Mouse (Mus musculus) intestine, postnatal 0 days (tissue): ENCODE data around the gene Pglyrp2. TPM values are rescaled to one million over a fixed set of nuclear protein-coding genes. Genes with fewer than 3 reads are reported as not detected.

ENCODE experiments used
- ATAC-seq: fragments of 200-750 bp; cut with Nextera tagmentation; 2 replicates; pipeline ENCODE4 v1.8.0; 2017; ENCODE audit warnings: mild to moderate bottlenecking, moderate TSS enrichment, moderate library complexity
- H3K27ac ChIP-seq: fragments of 300-500 bp; sonication (generic); 2 replicates; pipeline ENCODE4 v1.5.1; 2014; ENCODE audit warnings: mild to moderate bottlenecking, low read depth, low read length, moderate library complexity
- H3K27me3 ChIP-seq: fragments of 300-500 bp; sonication (generic); replicated peaks from 2 replicates; pipeline ENCODE4 v1.6.1; 2014; ENCODE audit warnings: low read length, mixed read lengths; ENCODE audit not compliant: control insufficient read depth, insufficient read depth
- H3K36me3 ChIP-seq: fragments of 300-500 bp; sonication (generic); 2 replicates; pipeline ENCODE4 v1.6.1; 2014; ENCODE audit warnings: mild to moderate bottlenecking, moderate library complexity; ENCODE audit not compliant: control insufficient read depth, insufficient read depth
- H3K4me1 ChIP-seq: fragments of 300-500 bp; sonication (generic); replicated peaks from 2 replicates; pipeline ENCODE4 v1.6.1; 2014; ENCODE audit warnings: antibody characterized with exemption, low read length, mixed read lengths; ENCODE audit not compliant: control insufficient read depth, insufficient read depth
- H3K4me2 ChIP-seq: fragments of 300-500 bp; sonication (generic); replicated peaks from 2 replicates; pipeline ENCODE4 v1.6.1; 2014; ENCODE audit warnings: low read depth, mild to moderate bottlenecking, moderate library complexity
- H3K4me3 ChIP-seq: fragments of 300-500 bp; sonication (generic); 2 replicates; pipeline ENCODE4 v1.5.1; 2014; ENCODE audit warnings: low read depth, low read length
- H3K9ac ChIP-seq: fragments of 300-500 bp; sonication (generic); 2 replicates; pipeline ENCODE4 v1.6.1; 2014; ENCODE audit warnings: mild to moderate bottlenecking, low read depth, low read length
- H3K9me3 ChIP-seq: fragments of 300-500 bp; sonication (generic); 2 replicates; pipeline ENCODE4 v1.6.1; 2016; ENCODE audit warnings: mixed run types; ENCODE audit not compliant: control insufficient read depth
- CTCF ChIP-seq: sonication (generic); IDR thresholded peaks from 2 replicates; pipeline ENCODE4 v1.5.1; 2016; ENCODE audit warnings: low read depth, mild to moderate bottlenecking, control low read depth, antibody characterized with exemption, moderate library complexity
- WGBS: fragments of 180-500 bp; shearing (Covaris S2); extraction: QIAGEN DNeasy Blood & Tissue Kit; methylation state at CpG from one replicate; pipeline ENCODE4 v1.1.7; 2014; 5-methylcytosine and 5-hydroxymethylcytosine counted together
- polyA plus RNA-seq: library from polyadenylated mRNA; unstranded; fragments of >200 nt; fragmentation: Nextera tagmentation; extraction: Ambion mirVana; gene quantifications from 2 replicates; pipeline ENCODE4 v1.2.1, GENCODE M21; 2015

The Pglyrp2 gene
- 0.14 and 0.17 TPM in 2 replicates for polyA plus RNA-seq

DNA sequence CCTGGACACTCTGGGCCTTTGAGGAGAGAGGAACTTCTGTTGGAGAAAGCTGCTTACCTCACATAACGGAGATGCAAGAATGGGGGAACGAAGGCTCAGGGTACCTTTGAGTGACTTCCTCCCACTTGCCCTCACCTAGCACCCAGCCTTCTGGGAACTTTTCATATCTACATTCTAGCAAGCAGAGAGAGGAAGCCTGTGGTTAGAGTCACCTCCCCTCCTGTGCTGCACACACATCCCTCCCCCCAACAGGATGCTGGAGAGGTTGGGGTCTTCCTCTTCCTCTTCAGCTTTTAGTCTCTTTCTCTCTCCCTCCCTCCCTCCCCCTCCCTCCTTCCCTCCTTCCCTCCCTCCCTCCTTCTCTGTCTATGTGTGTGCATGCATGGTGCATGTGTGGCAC is at the start of gene Pglyrp2:
TSS of gene Pglyrp2 (minus strand) at position 134 of the 400 bp plus-strand sequence.
- no peak for TF ChIP-seq CTCF
- Histone ChIP-seq H3K27me3 (no peaks in the 10 kb centered on the region; the same call in 1 of the 2 replicates), H3K4me3 (no peak within 1 kb of the TSS), H3K36me3 (no peaks in the 10 kb centered on the region), H3K4me2 (no peak within 1 kb of the TSS), H3K27ac (no peak within 1 kb of the TSS), H3K4me1 (no peaks in the 10 kb centered on the region), H3K9ac (no peak within 1 kb of the TSS), H3K9me3 (no peaks in the 10 kb centered on the region)
- ATAC-seq = no peak
- WGBS = 69% methylated on average over 2 of the region's 2 CpGs

DNA sequence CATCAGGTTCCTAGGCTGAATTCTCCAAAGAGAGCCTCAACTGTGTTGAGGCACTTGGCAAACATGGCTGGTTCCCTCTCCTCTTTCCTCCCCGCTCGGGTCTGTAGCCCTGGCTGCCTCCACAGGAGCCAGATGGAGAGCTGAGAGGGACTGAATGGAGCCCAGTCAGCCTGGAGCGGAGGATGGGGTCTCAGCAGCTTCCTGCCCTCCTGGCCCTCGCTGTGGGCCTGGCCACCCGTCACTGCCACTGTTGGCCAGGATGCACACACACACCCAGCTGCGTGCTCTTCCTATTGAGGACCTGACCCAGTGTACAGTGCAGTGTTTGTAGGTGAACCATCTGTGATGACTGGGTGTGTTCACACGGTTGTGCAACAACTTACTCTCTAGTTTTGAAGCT is 48.2 kb upstream of the Pglyrp2 start:
- no peaks in the 10 kb centered on the region for H3K36me3 ChIP-seq
- no peak for ATAC-seq
- WGBS = 47% methylated on average over 7 of the region's 7 CpGs
- no peak overlapping the region for H3K4me2 ChIP-seq
- no peak overlapping the region for H3K9ac ChIP-seq
- H3K4me3 ChIP-seq = no peak overlapping the region
- no peaks in the 10 kb centered on the region for H3K9me3 ChIP-seq
- no peak for TF ChIP-seq CTCF
- H3K27ac ChIP-seq = no peak overlapping the region
- H3K27me3 ChIP-seq = no peaks in the 10 kb centered on the region
- no peaks in the 10 kb centered on the region for H3K4me1 ChIP-seq

DNA sequence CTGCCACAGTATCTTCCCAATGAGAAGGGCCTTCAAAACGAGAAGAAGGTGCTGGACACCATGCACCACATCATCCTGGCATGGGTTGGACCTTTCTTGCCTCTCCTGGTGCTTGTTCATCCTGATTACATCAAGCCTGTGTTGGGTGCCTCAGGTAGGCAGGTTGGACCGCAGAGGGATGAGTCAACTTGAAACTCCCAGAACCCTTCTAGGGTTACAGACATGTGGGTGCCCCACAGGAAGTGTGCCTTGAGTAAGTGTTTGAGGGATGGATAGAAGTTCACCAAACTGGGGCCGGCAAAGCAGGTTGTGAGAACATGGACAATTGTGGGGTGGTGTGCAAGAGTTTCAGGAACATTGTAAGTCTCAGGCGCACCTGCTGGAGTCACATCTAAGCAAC is 46.8 kb upstream of the Pglyrp2 start:
- 85% methylated on average over 4 of the region's 4 CpGs for WGBS
- Histone ChIP-seq H3K9ac (no peak overlapping the region), H3K4me2 (no peak overlapping the region), H3K9me3 (no peaks in the 10 kb centered on the region), H3K27ac (no peak overlapping the region), H3K27me3 (no peaks in the 10 kb centered on the region), H3K4me1 (no peaks in the 10 kb centered on the region), H3K36me3 (no peaks in the 10 kb centered on the region), H3K4me3 (no peak overlapping the region)
- no peak for TF ChIP-seq CTCF
- no peak for ATAC-seq

DNA sequence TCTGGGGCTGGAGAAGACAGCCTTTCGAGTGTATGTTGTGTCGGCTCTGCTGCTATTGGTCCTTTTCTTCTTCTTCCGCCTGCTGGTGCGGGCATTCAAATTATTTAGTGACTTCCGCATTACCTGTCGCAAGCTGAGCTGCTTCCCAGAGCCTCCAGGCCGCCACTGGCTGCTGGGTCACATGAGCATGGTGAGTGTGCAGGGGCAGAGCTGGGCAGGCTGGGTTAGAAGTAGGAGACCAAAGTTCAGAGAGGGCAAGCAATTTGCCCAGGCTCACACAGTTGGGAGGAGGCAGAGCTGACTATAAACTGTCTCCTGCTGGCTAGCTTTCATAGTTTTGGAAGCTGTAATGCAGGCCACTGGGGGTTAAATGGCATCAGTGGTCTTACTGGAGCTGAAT is 44.5 kb upstream of the Pglyrp2 start:
- 42% methylated on average over 7 of the region's 7 CpGs for WGBS
- ATAC-seq = peak; percentile 78
- H3K9me3 ChIP-seq = no peaks in the 10 kb centered on the region
- no peak overlapping the region for H3K4me2 ChIP-seq
- no peaks in the 10 kb centered on the region for H3K4me1 ChIP-seq
- H3K27me3 ChIP-seq = no peaks in the 10 kb centered on the region
- no peaks in the 10 kb centered on the region for H3K36me3 ChIP-seq
- no peak for TF ChIP-seq CTCF
- H3K27ac ChIP-seq = no peak overlapping the region
- H3K4me3 ChIP-seq = no peak overlapping the region
- no peak overlapping the region for H3K9ac ChIP-seq

DNA sequence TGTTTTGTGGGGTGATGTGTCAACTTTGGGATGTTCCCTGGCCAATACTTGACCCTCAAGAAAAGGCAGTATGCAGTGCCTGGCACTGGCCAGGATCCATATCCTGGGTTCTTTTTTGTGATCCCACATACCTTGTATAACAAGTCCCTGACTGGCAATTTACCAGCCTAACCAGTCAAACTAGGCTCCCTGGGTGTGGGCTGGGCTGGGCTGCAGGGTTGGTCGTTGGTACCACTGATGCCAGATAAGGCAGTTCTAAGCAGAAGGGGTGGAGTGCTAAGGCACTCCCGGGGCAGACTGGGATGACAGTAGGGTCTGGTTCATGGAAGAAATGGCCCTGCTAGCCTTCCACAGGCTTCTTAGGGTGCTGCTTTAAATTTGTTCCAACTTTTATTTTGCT is 31.0 kb upstream of the Pglyrp2 start:
- Histone ChIP-seq H3K36me3 (no peaks in the 10 kb centered on the region), H3K9me3 (no peaks in the 10 kb centered on the region), H3K4me3 (no peak overlapping the region), H3K4me2 (no peak overlapping the region), H3K27me3 (peaks cover 18% of the 10 kb centered on the region; the same call in 1 of the 2 replicates), H3K4me1 (no peaks in the 10 kb centered on the region; the same call in 1 of the 2 replicates), H3K9ac (no peak overlapping the region), H3K27ac (no peak overlapping the region)
- 35% methylated on average over 2 of the region's 2 CpGs for WGBS
- TF ChIP-seq CTCF = no peak
- no peak for ATAC-seq

DNA sequence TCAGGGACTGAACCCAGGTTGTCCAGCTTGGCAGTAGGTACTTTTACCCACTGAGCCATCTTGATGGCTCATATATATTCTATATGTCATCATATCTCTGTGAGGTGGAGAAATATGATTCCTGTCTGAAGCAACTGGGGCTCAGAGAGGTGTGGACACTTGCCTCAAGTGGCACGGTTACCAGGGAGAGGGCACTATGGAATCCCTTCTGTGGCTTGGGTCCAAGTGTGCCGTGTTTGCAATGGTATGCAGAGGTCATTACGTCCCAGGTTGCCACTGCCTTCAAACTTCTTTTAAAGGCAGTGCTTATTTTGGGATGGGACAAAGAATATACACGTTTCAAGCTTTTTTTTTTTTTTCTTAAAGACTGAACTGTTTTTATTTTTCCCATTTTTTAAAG is 30.2 kb upstream of the Pglyrp2 start:
- H3K27ac ChIP-seq = no peak overlapping the region
- no peaks in the 10 kb centered on the region; the same call in 1 of the 2 replicates for H3K4me1 ChIP-seq
- 72% methylated on average over 4 of the region's 4 CpGs for WGBS
- H3K36me3 ChIP-seq = no peaks in the 10 kb centered on the region
- no peaks in the 10 kb centered on the region for H3K9me3 ChIP-seq
- H3K4me3 ChIP-seq = no peak overlapping the region
- peaks cover 18% of the 10 kb centered on the region; the same call in 1 of the 2 replicates for H3K27me3 ChIP-seq
- no peak overlapping the region for H3K4me2 ChIP-seq
- H3K9ac ChIP-seq = no peak overlapping the region
- TF ChIP-seq CTCF = no peak
- no peak for ATAC-seq

DNA sequence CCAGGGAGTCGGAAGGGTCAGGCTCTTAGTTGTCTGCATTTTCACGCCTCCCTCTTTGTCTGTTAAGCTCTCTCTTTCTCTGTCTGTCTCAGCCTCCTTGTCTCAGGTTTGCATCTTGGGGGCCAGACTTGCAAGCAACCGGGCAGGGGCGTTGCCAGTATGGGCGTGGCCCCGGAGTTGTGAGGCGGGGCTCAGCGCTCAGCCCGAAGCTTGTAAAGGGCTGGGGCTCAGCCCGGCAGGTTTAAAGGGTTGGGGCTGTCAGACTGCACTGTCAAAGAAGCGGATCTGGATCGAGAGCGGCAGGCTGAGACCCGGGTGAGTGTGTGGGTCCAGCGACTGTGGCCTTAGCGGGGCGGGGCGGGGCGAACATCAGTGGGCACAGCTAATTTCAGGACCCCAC is 28.5 kb upstream of the Pglyrp2 start, which contains the start of gene Cyp4f39:
TSS of gene Cyp4f39 (plus strand) at position 242 of the 400 bp plus-strand sequence.
- Histone ChIP-seq H3K4me3 (peak within 1 kb of the TSS; percentile 26), H3K9me3 (no peaks in the 10 kb centered on the region), H3K36me3 (no peaks in the 10 kb centered on the region), H3K4me1 (no peaks in the 10 kb centered on the region; the same call in 1 of the 2 replicates), H3K27me3 (peaks cover 18% of the 10 kb centered on the region; the same call in 1 of the 2 replicates), H3K9ac (no peak within 1 kb of the TSS), H3K27ac (no peak within 1 kb of the TSS), H3K4me2 (peak within 1 kb of the TSS; percentile 58)
- no peak for TF ChIP-seq CTCF
- 3% methylated on average over 19 of the region's 19 CpGs for WGBS
- no peak for ATAC-seq
